In genomic region chr5:77133960-77134359, GRCm38 (mm10) we compare ENCODE assay signal across 21 mouse cellular contexts. TPM values are rescaled to one million over a fixed set of nuclear protein-coding genes. Genes with fewer than 3 reads are reported as not detected.
A peak's percentile ranks its signal among the peaks of the same experiment; 100 is the strongest.
DNase-seq lines count a peak whose midpoint lies in the region; ATAC-seq lines count a peak whose summit lies in the region.
"Had no signal": no experiment of that assay in that cellular context is flagged by ENCODE, and none has a peak within 500 bp of the region (broad histone marks: within the 10 kb centered on the region; RNA-seq: fewer than 3 reads in every experiment).

No protein-coding gene starts in this region.

- H3K27me3 ChIP-seq in liver, embryonic 13.5 days = no peaks in the 10 kb centered on the region
- no peaks in the 10 kb centered on the region for H3K27me3 ChIP-seq in intestine, embryonic 16.5 days (replicated peaks; ENCODE audit: control insufficient read depth, insufficient read depth, low read length)
- H3K27me3 ChIP-seq: heart, embryonic 15.5 days; lung, embryonic 15.5 days had no signal

- peaks cover 37% of the 10 kb centered on the region for H3K4me1 ChIP-seq in liver, embryonic 13.5 days (replicated peaks)
- H3K4me1 ChIP-seq in intestine, embryonic 16.5 days (ENCODE audit: control insufficient read depth, insufficient read depth, low read length) = no peaks in the 10 kb centered on the region; the same call in 1 of the 2 replicates

- H3K27ac ChIP-seq in liver, embryonic 13.5 days = no peak overlapping the region
- H3K27ac ChIP-seq in intestine, embryonic 16.5 days (ENCODE audit: low read length) = no peak overlapping the region
- H3K27ac ChIP-seq: embryonic facial prominence, embryonic 10.5 days; heart, embryonic 15.5 days; hindbrain, embryonic 10.5 days; lung, embryonic 15.5 days; macrophage; midbrain, embryonic 12.5 days had no signal

- no peaks in the 10 kb centered on the region for H3K9me3 ChIP-seq in liver, embryonic 13.5 days (replicated peaks)
- no peaks in the 10 kb centered on the region for H3K9me3 ChIP-seq in intestine, embryonic 16.5 days (ENCODE audit: control insufficient read depth, low read length)
- H3K9me3 ChIP-seq: embryonic facial prominence, embryonic 10.5 days; heart, embryonic 15.5 days; lung, embryonic 15.5 days had no signal

- peak overlapping the region; percentile 10; the same call in 1 of the 2 replicates for H3K4me2 ChIP-seq in liver, embryonic 13.5 days
- H3K4me2 ChIP-seq in intestine, embryonic 16.5 days (ENCODE audit: low read depth, low read length) = no peak overlapping the region
- H3K4me2 ChIP-seq: heart, embryonic 15.5 days; lung, embryonic 15.5 days; midbrain, embryonic 12.5 days had no signal

- 67% methylated on average over 5 of the region's 5 CpGs for WGBS in liver, embryonic 13.5 days (ENCODE audit: insufficient replicate concordance)
- 80% methylated on average over 5 of the region's 5 CpGs for WGBS in intestine, embryonic 16.5 days

- no peak for ATAC-seq in liver, embryonic 13.5 days (ENCODE audit: low read depth)
- ATAC-seq in intestine, embryonic 16.5 days = no peak
- ATAC-seq: forebrain, postnatal 0 days had no signal

- DNase-seq in gastrocnemius, adult 18-20 months (ENCODE audit: low spot score) = peak; percentile 35
- no peak for DNase-seq in gastrocnemius, adult 8-10 months (ENCODE audit: low spot score in 2 of 2)
- DNase-seq in 3T3-L1 (ENCODE audit: low read depth, low spot score) (peak; percentile 86), NIH3T3 (ENCODE audit: low read depth) (peak; percentile 63)
- no peak for DNase-seq in liver, embryonic 13.5 days
- no peak for DNase-seq in ovary, postnatal 10 days (ENCODE audit: low spot score)
- DNase-seq in lung, adult 18-20 months = no peak
- DNase-seq: adrenal gland, postnatal 10 days; cerebellum, adult 18-20 months; forebrain, postnatal 0 days; heart, adult 18-20 months; kidney, postnatal 4 days; retina, postnatal 1 day; right cerebral cortex, postnatal 4 days had no signal

- no peak overlapping the region for H3K9ac ChIP-seq in liver, embryonic 13.5 days
- H3K9ac ChIP-seq in intestine, embryonic 16.5 days (ENCODE audit: low read depth, low read length) = no peak overlapping the region
- H3K9ac ChIP-seq: forebrain, postnatal 0 days; heart, embryonic 15.5 days; lung, embryonic 15.5 days; midbrain, embryonic 12.5 days had no signal

- H3K36me3 ChIP-seq in liver, embryonic 13.5 days = no peaks in the 10 kb centered on the region
- H3K36me3 ChIP-seq in intestine, embryonic 16.5 days (ENCODE audit: control insufficient read depth, insufficient read depth, low read length) = no peaks in the 10 kb centered on the region
- H3K36me3 ChIP-seq: embryonic facial prominence, embryonic 10.5 days; heart, embryonic 15.5 days; hindbrain, embryonic 10.5 days; lung, embryonic 15.5 days; midbrain, embryonic 12.5 days had no signal

- no peak overlapping the region for H3K4me3 ChIP-seq in liver, embryonic 13.5 days (replicated peaks)
- H3K4me3 ChIP-seq in intestine, embryonic 16.5 days (ENCODE audit: low read length) = no peak overlapping the region
- H3K4me3 ChIP-seq: embryonic facial prominence, embryonic 10.5 days; heart, embryonic 15.5 days; hindbrain, embryonic 10.5 days; lung, embryonic 15.5 days; midbrain, embryonic 12.5 days had no signal

RNA-seq across cellular contexts. Expression of gene Hopx, which starts 19.0 kb away (rescaled TPM):
- total RNA-seq in gastrocnemius, adult 18-20 months (2021) = 1 to 10 TPM; 2.6 to 3.3 TPM
- total RNA-seq in gastrocnemius, adult 8-10 months (2022) = 1 to 10 TPM; 1.2 to 2.7 (median 2.2) TPM
- 0.14 TPM in 1 of 2 replicates, not detected in the other for polyA plus RNA-seq in liver, embryonic 13.5 days (2015; fragmentation: Nextera tagmentation; extraction: Ambion mirVana)
- polyA plus RNA-seq in intestine, embryonic 16.5 days (2015; fragmentation: Nextera tagmentation; extraction: Ambion mirVana) = 2.8 and 4.4 TPM in 2 replicates
- polyA plus RNA-seq: midbrain, embryonic 12.5 days had no signal

Comparison
In these comparisons a context has a peak if more than half of its experiments do, and no peak if none do; other contexts are left out.
1. DNase-seq: peak in gastrocnemius, adult 18-20 months (single experiment), 3T3-L1 (single experiment) and NIH3T3 (single experiment); none in gastrocnemius, adult 8-10 months (0 of 2), liver, embryonic 13.5 days (single experiment), ovary, postnatal 10 days (single experiment) and lung, adult 18-20 months (0 of 2).